Mouse (Mus musculus) right cerebral cortex, adult 2 months (tissue): ENCODE results near the gene Kif24.

Experiments used
- DNase-seq, 2 experiments: peaks; one replicate each; pipeline ENCODE4 v3.0.0; 2021 to 2022; ENCODE audit warnings: low spot score in 2 of 2

Kif24 gene

GRCm38 (mm10) chr4:41464345-41465286, at the start of gene Kif24, which contains the start of gene Nudt2:
Gene Kif24 (minus strand): TSS chr4:41464887.
Gene Nudt2 (plus strand): TSS chr4:41465151.
- DNase-seq = peak; percentile 98 to 99

DNA sequence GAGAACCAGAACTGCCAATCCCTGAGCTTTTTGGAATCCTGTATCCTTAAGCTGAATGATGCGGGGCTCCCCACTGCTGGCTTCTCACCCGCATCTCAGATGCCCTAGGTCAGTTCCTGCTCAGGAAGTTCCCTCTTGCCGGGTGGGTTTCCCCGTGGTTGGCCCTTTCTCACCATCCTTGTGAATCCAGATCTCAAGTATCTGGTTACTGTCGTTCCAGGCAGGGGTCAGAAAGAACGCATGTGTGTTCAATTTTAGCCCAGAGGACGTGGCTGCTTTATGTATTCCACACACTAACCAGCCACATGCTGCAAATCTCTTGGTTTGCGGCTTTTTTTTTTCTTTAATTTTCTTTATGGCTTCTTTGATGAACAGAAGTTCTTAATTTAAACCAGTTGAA, 49.0 kb upstream of the Kif24 start:
- no peak for DNase-seq

DNA sequence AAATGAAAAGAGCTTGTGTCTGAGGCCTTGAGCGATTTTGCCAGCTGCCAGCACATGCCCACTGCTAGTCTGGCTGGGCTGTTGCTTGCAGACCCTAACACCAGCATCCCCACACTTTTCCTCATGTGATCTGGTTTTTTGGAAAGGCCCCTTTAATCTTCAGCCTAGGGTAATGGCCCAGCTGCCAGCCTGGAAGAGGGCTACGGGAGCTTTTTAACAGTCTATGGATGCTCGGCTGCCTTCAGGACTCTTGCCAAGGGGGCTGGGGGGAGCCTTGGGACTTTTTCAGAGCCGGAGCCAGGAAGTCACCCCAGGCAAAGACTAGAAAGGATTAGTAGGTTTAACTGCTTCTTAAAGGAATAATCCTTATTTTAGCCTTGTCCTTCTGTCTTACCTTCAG, 48.6 kb upstream of the Kif24 start:
- no peak for DNase-seq

GRCm38 (mm10) chr4:41507998-41508397, 43.3 kb upstream of the Kif24 start:
- no peak for DNase-seq

DNA sequence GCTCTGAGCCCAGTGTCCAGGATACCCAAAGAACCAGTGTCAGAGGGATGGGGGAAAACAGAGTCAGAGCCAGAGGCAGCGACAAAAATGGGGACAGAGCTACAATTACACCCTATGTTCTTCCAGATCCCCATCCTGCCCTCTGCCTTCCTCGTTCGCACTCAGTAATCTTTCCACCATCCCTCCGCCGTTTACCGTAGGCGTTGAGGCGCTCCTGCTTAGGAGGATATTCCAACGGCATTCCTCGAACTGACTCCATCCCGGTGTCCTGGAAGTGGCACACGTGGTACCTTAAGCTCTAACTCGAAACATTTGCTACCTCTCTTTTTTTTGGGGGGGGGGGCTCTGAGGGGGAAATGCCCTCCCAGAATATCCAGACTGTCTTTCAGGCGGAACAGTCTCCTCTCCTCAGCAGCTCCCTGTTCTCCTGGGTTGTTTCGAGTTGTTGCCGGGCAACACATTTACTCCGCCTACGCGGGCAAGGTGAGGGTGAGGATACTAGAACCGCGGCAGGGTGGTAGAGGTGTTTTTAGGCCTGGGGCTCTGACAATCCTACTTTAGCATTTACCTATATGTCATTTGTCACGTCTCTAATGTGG, 42.7 kb upstream of the Kif24 start:
- DNase-seq = no peak

DNA sequence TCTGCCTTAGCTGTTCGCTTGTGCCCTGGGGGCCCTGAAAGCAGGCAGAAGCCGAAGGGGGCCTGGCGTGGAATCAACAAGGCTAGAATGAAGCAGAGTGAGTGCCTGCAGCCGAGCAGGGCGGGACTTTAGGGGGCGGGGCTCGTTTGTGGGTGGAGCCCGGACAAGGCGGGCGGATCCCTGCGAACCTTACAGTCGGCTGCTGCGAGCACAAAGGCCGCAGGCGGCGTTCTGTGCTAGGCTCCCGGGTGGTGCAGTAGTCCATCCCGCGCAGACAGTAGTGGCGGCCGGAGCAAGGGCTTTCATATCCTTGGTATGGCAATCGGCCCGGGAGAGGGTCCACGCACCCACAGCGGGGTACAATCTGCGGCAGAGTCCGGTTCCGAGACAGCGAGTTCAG, 42.2 kb upstream of the Kif24 start:
- DNase-seq = peak; percentile 81 to 88

DNA sequence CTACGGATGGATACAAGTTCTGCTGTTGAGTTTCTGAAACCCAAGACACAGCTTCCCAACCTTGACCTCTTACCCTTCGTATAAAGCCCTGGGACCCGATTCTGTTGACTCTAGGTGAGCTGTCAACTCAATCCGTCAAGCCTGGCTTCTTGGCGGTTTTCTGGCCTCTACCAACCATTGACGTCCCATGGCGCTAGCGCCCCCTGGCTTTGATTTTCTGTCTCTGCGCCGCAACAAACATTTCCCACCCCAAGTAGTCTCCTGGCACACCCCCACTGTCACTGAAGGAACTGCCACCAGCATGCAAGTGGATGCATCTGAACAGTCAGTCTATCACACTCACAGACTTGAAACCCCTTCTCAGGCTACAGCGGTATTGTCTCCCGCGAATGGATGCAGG, 41.5 kb upstream of the Kif24 start:
- DNase-seq = no peak

DNA sequence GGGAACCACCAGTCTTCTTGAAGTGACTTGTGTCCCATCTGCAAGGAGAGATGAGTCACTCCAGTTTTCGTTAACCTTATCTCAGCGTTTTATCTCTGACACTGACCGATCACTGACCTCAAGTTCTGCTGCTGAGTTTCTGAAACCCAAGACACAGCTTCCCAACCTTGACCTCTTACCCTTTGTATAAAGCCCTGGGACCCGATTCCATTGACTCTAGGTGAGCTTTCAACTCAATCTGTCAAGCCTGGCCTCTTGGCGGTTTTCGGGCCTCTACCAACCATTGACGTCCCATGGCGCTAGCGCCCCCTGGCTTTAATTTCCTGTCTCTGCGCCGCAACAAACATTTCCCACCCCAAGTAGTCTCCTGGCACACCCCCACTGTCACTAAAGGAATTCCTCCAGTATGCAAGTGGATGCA, 40.5 kb upstream of the Kif24 start:
- DNase-seq = no peak

DNA sequence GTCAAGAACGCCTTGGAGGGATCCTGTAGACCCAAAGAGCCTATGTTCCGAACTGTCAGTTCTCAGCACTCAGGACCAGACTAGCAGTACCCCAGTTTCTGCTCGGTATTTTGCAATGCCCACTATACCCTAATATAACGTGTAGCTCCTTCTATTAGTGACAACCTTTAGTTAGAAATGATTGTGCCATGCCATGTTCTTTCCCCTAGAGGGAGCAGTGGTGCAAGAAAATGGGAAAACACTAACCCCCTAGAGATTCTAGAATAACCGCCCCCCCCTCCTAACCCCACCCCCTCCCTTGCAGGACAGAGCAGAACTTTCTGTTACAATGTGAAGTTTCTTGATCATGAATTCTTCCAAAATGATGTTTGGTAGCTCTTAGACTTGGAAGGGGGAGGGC, 39.6 kb upstream of the Kif24 start:
- no peak for DNase-seq

DNA sequence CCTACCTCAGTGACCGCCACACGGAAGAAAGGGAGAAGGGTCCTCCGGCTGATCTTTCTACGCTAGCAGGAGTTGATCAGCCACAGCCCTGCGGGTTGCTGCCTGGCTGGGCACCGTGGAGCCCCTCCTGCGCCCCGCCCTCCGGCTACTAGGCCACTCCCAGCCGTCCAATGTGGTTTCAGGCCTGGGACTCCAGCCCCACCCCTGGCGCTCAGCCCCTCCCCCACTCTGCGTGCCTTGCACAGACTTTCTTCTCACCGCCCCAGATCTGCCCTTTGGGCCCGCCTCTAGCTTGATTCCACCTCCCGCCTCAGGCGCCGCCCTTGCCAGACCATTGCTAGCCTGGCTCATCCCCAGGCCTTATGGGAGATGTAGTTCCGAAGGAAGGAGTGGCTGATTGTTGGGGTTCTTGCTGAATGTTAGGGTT, 38.3 kb upstream of the Kif24 start, which contains the start of gene AI464131:
AI464131 (minus strand) TSS at position 91 of the 427 bp plus-strand sequence.
- peak; percentile 91 to 92 for DNase-seq

DNA sequence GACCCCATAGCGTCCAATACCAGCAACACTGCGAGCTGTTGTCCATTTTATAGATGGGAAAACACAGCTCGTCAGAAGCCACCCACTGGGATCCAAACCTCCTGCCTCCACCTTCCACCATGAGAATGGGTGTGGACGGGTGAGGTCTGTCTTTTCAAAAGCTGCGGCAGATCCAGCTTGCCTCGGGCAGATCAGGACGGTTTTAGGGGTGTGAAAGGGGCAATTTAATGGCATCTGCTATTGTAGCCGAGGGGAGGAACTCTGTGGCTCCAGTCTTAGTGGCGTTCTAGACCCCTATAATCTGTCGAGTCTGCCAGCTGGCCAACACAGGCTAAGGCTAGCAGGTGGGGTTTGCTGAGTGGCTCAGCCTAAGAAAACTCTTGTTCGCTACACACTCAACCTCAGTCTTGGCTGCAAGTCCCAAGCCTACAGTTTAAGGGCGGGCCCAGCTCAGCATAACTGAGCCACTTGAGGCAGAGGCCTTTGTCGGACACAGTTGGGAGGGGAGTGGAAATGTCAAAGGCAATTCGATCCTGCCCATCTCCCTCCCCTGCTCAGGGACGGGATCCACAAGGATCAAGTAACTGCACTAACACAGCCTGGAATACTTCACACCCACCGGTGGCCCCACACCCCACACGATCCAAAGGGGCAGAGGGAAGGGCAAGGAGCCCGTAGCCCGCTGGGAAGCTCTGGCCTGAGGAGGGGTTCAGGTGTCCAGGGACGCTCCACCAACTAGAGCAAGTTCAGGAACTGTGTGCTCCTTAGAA, 37.7 kb upstream of the Kif24 start:
- DNase-seq = no peak

- no peak for DNase-seq
Measured at GRCm38 (mm10) chr4:41500787-41501186, 36.1 kb upstream of the Kif24 start.

DNA sequence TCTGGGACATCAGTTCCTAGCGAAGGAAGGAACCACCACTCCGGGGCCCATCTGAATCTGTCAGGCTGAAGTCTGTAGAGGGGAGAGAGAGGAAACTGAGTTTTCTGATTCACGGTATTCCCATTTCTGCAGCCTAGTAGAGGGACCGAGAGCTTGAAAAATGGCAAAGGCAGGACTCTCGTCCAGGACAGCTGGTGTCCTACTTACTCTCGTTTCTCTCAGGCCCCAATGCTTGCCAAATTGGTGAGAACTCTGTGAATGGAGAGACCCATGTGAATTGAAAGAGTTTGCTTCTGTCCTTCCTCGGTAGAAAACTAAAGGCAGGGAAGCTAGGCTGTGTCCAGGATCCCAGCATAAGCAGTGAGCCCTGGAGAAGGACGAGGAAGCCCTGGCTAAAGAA, 34.9 kb upstream of the Kif24 start:
- no peak for DNase-seq

- DNase-seq = no peak
Measured at GRCm38 (mm10) chr4:41498921-41499391, 34.3 kb upstream of the Kif24 start.

- DNase-seq = no peak
Measured at GRCm38 (mm10) chr4:41497995-41498845, 33.5 kb upstream of the Kif24 start.

DNA sequence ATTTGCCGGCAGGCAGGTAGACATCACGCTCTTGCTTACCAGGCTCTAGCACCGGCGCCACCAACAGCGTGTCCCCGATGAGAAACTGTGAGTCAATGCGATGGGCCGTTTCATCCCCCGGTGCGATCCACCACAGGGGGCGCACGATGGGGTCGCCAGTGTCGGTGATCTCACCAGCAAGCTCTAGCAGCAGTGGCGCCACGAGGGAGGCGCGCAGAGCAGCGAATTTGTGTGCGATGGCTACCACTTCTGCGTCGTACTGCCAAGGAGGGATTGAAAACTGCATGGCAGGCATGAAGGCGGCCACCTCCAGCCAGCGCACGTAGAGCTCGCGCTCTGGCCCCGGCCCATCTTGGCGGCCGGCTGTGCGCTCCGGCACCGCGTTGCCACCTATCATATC, 32.9 kb upstream of the Kif24 start:
- no peak for DNase-seq

- DNase-seq = no peak
Measured at GRCm38 (mm10) chr4:41497046-41497445, 32.4 kb upstream of the Kif24 start.

DNA sequence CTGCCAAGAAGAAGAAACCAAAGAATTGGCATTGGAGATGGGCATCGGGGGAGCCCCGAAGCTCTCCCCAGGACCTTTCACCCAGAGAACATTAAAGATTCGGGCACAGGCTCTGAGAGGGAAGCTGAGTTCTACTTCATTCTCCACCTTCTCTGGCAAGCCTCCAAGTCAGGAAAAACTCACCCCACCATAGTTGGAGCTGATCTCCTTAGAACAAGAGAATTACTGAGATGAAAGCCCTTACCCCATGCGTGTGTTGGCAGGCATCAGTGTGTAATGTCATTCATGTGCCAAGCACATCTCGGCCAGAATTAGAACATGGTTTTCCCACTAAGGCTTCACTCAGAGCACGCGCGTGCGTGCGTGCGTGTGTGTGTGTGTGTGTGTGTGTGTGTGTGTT, 31.2 kb upstream of the Kif24 start:
- DNase-seq = no peak

DNA sequence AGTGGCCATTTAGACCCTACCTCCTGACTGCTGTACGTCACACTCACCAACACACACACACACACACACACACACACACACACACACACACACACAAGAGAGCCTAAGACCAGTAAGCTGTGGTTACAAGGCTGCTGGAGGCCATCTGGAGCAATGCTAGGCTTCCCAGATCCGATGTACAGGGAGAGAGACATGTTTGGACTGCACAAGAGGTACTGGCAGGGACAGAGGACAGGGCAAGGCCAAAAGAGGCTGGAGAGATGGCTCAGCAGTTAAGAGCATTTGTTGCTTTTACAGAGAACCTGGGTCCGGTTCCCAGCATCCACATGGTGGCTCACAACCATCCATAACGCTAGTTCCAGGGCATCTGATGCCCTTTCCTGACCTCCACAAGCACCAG, 30.4 kb upstream of the Kif24 start:
- no peak for DNase-seq

GRCm38 (mm10) chr4:41494378-41494777, 29.7 kb upstream of the Kif24 start:
- no peak for DNase-seq

GRCm38 (mm10) chr4:41493464-41494116, 28.9 kb upstream of the Kif24 start:
- no peak for DNase-seq
